Mouse (Mus musculus) urinary bladder, adult 2 months (tissue): ENCODE measurements at regions not wholly inside any gene's neighbourhood (a gene's known extent, or its start where the extent isn't known, plus 50 kb on each side); places are given as distances from the start of the nearest gene placed in this dataset.

Experiments
- DNase-seq: peaks from one replicate; pipeline ENCODE4 v3.0.0; 2022; ENCODE audit warnings: low spot score

GRCm38 (mm10) chr3:121902246-121902645 lies 50.1 kb upstream of the Arhgap29 start:
- no peak for DNase-seq

- DNase-seq, result no peak
Measured at GRCm38 (mm10) chr3:121900429-121900844, 51.9 kb upstream of the Arhgap29 start.

- no peak for DNase-seq
Measured at GRCm38 (mm10) chr3:121897821-121898574, 54.3 kb upstream of the Arhgap29 start.

- no peak for DNase-seq
Measured at GRCm38 (mm10) chr3:121893606-121894005, 58.7 kb upstream of the Arhgap29 start.

- no peak for DNase-seq
Measured at GRCm38 (mm10) chr3:121892675-121893074, 59.7 kb upstream of the Arhgap29 start.

- no peak for DNase-seq
Measured at GRCm38 (mm10) chr3:121891338-121891737, 61.0 kb upstream of the Arhgap29 start.

- DNase-seq, result no peak
Measured at GRCm38 (mm10) chr3:121890563-121890962, 61.8 kb upstream of the Arhgap29 start.

GRCm38 (mm10) chr3:121886870-121887605 lies 65.3 kb upstream of the Arhgap29 start:
- no peak for DNase-seq

GRCm38 (mm10) chr3:121886309-121886708 lies 66.0 kb upstream of the Arhgap29 start:
- no peak for DNase-seq

- DNase-seq, result no peak
Measured at GRCm38 (mm10) chr3:121885265-121886178, 66.8 kb upstream of the Arhgap29 start.

- DNase-seq, result peak; percentile 59
Measured at GRCm38 (mm10) chr3:121884328-121885248, 67.8 kb upstream of the Arhgap29 start.

- DNase-seq, result no peak
Measured at GRCm38 (mm10) chr3:121880355-121880754, 65.3 kb upstream of the Abcd3 start.

GRCm38 (mm10) chr3:121875072-121875471 lies 60.0 kb upstream of the Abcd3 start:
- no peak for DNase-seq

- DNase-seq, result no peak
Measured at GRCm38 (mm10) chr3:121874576-121874975, 59.5 kb upstream of the Abcd3 start.

- DNase-seq, result no peak
Measured at GRCm38 (mm10) chr3:121873572-121873971, 58.5 kb upstream of the Abcd3 start.

GRCm38 (mm10) chr3:121872685-121873084 lies 57.6 kb upstream of the Abcd3 start:
- DNase-seq, result no peak

GRCm38 (mm10) chr3:121871795-121872194 lies 56.7 kb upstream of the Abcd3 start:
- no peak for DNase-seq

GRCm38 (mm10) chr3:121870726-121871125 lies 55.6 kb upstream of the Abcd3 start:
- no peak for DNase-seq

GRCm38 (mm10) chr3:121869694-121870093 lies 54.6 kb upstream of the Abcd3 start:
- DNase-seq, result no peak

- peak; percentile 18 for DNase-seq
Measured at GRCm38 (mm10) chr3:121867301-121867700, 52.2 kb upstream of the Abcd3 start.
